Mouse (Mus musculus) megakaryocyte-erythroid progenitor cell, adult 5-6 weeks (primary cell): ENCODE measurements at regions not wholly inside any gene's neighbourhood (a gene's known extent, or its start where the extent isn't known, plus 50 kb on each side); places are given as distances from the start of the nearest gene placed in this dataset.
A peak's percentile ranks its signal among the peaks of the same experiment; 100 is the strongest.

Experiments used
- ATAC-seq: replicated peaks from 2 replicates; pipeline ENCODE4 v1.8.0; 2016; ENCODE audit warnings: mild to moderate bottlenecking, inconsistent platforms; ENCODE audit not compliant: severe bottlenecking, poor library complexity, low FRiP score, low TSS enrichment

DNA sequence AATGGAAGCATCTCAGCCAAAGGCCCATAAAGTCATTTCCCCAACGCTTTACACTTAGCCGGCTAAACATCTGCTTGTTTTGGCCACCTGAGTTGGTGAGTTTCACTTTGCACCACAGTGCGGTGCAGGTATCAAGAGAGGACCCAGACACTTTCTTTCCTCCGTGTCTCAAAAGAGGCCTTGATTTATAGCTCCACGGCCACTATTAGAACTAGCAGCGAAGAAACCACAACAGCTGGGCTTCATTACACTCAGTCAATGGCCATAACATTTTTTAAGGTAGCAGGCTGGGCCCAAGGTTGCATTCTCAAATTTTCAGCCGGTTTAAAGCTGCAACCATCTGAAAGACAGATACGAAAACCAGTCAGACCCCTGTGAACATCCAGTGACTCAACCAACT, 103.4 kb downstream of the Mreg start:
- no peak for ATAC-seq

DNA sequence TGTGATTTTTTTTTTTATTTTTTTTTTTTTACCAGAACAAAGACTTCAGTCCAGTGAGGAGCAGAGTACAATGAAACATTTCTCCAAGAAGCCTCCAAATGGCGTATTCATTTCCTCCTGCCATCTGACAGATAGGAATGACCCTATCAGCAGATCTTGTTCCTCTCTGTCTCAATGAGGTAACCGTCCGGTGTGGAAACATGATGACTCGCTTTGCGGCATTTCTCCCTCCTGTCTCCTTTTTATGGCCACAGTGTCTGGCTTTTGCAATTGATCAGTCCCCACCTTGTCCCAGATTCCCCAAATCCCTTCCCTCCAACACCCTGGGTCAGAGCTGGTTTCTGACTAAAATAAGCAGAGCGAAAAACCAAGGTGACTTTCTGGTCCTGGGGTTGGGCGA, 105.0 kb downstream of the Mreg start:
- no peak for ATAC-seq

DNA sequence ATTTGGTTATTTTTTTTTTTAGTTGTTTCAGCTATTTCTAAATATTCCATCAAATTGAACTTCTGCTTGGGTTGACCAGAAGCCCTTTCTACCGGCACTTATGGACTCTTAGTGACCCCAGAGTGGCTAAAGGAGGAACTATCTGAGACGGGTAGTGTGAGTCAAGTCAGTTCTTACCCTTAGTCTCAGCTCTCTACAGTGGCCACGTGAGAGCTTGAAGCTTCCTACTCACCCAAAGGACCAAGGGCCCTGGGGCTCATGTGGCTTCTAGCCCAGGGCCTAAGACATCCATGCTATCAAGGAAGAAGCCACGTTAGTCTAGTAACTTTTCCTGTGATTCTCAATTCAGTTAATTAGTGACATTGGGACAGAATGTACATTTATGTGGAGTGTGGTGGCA, 105.5 kb downstream of the Mreg start:
- no peak for ATAC-seq

DNA sequence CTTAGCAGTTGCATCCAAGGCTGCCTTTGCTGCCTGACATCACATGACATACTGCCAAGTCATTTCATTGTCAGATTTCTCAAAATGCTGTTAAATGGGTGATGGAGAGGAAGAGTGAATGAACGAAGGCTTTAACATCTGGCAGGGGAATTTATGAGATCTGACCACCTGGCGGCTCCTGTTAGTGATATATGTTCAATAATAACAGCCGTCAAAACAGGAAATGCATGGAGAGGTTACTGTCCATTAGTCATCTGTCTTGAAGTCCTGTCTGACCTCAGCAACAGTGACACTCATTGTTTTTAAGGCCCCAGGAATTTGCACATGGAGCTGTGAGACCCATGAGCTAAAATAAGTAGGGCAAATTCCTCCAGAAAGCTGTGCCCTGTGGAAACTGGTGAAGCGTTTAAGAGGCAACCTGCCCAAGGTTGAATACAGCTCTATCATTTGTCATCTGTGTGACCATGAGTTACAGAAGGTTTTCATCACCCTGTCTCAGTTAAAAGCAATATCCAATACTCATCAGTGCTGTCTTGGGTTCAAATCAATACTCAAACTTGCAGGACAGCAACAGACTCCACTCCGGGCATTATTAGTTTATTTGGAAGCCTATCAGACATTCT, 106.6 kb downstream of the Mreg start:
- no peak for ATAC-seq

DNA sequence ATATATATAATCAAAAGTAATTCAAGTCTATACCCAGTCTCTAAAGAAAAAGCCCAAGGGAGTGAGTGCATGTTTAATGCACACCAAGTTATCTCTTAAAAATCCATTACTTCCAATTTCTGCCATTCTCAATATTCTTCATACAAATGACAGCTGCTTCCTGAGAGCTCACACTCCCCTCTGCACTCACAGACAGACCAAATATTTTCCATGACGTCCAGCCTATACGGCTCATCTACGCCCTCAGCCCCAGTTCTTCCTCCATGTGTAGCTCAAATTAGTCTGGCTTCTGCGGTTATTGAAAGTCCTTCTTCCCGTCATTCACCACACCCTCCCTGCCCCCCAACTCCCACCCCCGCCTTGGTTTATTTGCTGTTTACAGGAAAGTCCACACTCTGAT, 108.1 kb downstream of the Mreg start:
- no peak for ATAC-seq

DNA sequence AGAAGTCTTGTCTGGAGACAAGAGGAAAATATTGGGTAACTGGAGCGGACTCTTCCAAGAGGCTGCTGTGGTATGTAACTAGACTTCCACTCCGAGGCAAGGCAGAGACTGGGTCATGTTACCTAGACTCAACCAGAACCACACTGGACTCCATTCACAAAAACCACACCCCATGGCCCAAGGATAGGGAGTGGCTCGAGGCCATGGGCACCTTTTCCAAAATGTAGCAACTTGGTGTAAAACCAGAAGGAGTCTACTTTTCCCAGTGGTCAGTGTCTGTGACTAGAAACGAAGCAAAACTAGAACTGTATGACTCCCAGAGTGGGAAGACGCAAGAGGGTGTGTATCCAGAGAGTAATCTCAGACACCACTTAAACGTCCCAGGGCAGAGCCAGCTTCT, 108.7 kb downstream of the Mreg start:
- ATAC-seq = no peak

DNA sequence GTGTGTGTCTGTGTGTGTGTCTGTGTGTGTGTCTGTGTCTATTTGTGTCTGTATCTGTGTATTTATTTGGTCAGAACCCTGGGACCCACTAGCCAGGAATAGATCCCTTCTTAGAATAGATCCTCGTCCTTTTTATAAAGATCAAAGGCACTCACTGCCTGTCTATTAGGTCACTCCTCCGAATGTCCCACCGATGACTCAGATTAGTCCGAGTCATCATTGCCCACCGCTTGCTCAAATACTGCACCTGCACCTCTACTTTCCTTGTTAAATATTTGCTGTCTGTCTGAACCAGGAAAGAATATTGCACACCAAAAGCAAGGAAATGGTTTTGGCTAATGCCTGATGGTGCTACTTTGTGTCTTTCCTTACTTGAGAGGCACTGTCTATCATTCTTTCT, 112.7 kb downstream of the Mreg start:
- ATAC-seq = no peak

DNA sequence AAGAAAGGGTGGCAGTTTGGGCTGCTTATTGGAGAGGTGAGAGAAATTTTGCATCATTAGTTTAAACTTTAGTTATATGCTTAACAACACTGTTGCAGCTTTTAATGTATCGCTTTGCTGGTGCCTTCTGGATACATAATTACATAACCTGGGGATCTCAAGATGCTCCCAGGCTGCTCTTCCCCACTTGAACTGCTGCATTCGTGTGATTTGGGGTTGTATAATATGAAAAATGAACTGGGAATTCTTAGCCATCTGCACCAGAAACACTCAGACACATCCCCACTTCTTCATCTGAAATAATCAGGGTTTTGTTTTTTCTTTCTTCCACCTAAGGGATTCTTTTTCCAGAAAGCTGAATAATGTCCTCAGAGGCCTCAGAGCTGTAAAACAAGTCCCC, 120.8 kb downstream of the Mreg start:
- ATAC-seq = no peak

DNA sequence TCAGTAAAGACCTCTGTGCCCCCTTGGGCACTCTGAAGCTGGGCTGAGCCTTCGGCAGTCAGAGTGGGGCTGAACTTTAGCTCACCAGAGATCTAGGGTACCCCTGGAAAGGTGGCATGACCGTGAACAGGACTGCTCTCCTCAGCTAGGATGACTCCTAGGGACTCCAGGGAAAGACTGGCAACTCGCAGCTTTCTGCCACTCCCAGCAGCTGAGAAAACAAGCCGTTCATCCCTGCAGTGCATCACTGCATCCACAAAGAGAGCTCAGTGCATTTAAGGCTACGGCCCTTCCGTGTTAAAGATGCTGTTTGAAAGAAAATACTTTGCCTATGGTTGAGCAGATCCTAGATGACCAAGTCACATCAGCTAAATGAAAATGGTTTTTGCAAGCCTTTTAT, 126.4 kb downstream of the Mreg start:
- no peak for ATAC-seq

DNA sequence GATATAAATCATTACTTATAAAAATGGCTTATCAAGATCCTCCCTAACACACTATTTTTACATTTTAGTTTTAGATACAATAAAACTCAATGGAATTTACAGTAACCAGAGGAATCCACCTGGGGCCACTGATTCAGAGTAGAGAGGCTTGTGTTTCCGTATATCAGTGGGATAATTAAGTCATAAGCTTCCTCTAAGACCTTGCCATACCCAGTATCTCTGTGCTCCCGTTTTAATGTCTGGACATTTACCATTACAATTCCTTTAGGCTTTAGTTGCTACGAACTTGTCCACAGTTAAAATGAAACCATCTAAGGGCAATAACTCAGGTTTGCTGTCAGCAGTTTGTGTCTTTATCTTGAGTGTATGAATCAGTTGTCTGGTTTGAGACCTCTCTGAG, 127.9 kb downstream of the Mreg start:
- ATAC-seq = no peak

DNA sequence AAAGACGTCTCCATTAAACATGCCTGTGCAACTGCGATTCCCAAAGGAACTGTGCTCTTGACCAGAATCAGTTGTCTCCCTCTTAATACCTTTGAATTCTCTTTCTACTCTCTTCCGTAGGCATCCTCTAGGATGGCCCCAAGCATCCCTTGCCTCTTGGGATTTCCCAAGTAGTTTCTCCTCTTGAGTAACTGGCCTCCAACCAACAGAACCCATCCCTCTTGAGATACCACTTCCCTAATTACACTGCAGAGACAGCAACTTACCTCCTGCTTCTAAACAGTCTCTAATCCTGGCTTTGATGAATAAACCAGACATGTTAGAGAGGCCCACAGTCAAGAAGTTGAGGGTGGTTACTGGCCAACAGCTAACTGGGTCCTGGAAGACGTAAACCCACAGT, 129.7 kb downstream of the Mreg start:
- ATAC-seq = no peak

DNA sequence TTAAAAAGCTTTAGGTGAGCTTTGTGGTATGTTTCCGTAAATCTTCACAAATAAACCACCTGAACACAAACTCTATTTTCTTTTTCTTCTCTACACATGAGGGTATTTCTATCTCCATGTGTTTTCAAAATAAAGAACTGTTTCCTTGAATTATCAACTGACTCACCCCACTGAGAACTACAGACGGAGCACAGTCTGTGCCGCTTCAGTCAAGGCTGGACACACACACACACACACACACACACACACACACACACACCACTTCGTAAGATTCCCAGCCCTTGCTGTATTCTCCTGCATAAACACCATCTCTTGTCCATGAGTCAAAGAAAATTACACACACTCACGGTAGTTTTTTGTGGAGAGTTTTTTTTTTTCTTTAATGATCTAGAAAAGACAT, 130.3 kb downstream of the Mreg start:
- ATAC-seq = no peak

DNA sequence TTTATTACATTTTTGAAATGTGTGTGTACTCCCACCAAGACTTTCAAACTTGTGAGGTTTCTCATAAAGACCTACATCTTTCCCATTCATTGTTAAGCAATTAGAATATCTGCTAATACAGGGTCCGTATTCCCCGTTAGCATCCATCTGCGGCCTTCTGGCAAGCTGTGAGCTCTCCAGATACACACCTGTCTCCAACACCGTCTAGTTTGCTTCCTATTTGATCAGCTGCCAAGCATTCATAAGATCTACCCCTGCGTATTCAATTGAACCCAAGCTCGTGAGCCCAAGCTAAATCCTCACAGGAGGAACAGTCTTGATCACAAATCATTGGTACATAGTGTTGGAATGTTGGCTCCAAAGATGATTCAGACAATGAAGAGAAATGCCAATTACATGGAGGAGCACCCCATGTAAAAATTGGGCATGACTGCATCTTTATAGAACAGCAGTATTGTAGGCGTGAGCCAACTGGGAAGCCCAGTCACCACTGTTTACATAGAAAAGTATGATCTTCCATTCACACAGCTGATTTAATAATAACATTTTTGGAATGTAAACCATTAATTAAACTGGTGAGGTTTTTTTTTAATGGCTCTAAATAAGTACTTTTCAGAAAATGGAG, 133.1 kb downstream of the Mreg start:
- no peak for ATAC-seq

DNA sequence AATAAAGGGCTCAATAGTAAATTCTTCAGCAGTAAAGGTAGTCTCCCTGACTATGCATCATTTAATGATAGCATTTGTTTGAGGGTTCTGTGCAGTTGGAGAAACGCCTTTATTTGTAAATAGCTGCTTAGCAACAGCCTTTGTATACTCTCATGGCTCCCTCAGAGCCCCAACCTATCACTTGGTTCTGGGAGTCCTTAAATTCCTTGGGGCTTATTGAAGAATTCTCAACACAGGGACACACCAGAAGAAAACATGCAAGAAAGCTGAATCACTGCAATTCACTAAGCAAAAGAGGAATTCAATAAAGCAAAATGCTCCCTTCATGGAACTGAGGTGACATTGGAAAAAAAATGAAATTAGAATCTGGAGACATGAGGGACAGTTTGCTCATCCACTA, 135.8 kb downstream of the Mreg start:
- no peak for ATAC-seq

DNA sequence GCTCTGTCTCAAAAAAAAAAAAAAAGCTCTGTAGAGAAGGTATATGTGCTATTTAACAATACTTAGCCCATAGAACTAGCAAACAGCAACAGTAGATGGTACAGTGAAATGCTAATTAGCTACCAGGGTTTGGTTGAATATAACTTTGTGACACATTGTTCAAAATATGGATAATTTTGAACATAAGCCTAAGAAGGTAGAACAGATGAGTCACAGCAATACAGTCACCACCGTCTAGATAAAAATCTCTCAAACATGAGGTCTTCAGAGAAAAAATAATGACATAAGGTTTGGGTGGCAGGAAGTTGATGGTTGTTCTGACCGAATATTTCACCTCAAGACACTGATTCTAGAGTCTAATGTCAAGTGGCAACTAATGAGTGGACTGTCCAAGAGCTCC, 136.6 kb downstream of the Mreg start:
- no peak for ATAC-seq

DNA sequence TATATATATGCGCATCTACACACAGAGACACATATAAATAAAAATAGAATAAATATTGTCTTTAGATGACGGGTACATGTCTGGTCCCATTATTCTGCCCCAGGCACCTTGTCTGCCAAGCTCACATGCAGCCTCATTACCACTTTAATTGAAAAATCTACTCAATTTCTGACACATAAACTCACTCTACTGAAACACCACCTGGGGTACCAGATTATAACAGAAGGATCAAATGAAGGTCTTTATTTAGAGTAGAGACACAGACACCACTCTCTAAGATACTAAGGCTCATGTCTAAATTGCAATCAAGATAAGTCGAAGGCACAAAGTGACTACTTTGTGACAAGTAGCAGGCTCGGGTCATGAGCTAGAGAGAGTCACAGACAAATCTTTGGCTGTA, 138.9 kb downstream of the Mreg start:
- no peak for ATAC-seq

DNA sequence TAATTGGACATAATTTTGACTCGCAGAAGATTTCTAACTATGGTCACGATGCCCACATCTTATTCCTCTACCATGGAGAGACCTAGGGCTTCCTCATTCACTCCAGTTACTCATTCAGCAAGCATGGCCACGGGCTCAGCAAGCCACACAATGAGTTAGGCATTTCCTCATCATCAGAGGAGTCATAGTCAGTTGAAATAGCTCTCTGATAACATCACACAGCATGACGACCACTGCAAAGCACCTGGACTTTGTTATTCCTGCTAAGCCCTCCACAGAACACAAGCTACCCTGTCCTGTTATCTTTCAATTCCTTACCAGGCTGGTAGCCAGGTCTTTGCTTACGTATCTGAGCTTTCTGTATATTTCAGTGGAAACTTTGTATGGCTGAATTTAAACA, 141.6 kb downstream of the Mreg start:
- no peak for ATAC-seq

DNA sequence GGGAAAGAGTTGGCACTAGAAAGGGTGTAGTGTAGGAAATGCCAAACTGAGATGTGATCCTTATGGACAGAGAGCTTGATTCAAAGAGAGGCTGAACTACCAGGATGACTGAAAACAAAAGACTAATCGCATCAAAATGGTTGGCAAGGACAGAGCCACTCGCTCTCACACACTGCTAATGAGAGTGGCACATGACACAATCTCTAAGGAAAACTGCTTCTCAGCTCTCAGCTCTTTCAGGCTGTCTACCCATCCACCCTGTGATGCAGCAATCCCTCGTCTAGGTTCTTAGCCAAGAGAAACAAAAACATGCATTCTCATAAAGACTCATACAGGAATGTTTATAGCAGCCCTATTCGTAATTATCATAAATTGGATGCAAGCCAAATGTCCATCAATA, 143.1 kb downstream of the Mreg start:
- ATAC-seq = no peak

DNA sequence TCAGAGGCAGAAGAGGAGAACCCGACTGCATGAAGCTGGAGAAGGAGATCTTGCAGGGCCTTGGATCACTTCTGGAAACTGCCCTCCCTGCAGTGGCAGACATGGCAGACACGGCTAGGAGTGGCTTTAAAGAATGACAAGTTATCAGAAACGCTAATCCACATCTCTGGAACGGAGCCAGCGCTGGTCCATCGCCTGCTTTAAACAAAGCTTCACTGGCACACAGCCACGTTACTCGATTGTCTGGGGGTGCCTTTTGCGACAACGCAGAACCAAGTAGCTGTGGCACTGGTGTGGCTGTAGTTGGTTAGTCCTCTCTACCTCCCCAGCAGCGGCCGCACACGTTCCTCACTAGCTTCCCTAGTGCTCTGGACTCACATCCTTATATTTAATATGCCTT, 147.0 kb downstream of the Mreg start:
- ATAC-seq = peak; percentile 47

DNA sequence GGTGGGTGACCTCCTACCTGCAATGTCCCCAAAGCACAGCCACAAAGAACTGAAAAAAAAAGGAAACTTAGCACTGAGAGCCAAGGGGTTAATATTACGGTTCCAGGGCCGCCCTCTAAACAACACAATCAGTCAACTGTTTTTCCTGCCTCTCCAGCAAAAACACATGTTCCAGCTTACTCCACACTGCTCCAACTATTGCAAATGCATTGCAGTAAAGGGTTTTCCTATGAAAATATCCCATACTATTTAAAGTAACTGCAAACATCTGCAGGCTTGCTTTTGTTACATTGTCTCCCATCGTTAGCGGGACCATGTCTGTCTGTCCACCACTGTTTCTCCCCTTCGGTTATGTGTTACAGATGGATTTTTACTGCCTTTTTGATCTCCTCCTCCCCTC, 151.7 kb downstream of the Mreg start:
- ATAC-seq = no peak

DNA sequence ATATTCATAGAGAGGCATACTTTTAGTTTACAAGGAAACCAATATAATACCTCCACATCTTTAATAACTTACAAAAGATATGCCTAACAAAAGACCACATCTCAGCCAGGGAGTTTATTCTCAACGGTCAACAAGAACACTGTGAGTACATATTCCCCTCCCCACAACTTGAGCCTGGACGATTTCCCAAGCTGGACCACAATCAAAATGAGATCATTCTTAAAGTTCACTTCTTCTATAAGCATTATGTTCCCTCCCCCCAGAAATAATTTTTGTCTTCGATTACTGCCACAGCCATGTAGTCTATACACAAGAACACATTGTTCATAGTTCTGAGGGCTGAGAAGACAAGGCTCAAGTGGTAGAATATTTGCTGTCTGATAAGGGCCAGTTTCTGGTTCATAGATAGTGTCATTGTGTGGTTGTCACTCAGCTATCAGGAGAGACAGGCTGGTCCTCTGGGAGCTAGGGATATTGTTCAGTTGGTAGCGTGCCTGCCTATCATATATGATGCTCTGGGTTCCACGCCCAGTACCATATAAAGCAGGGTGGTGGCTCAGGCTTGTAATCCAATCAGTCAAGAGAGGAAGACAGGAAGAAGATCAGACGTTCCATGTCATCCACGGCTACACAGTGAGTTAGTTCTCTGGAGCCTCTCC, 153.9 kb downstream of the Mreg start:
- peak; percentile 100 for ATAC-seq
